Mouse (Mus musculus) 3T3-L1 (cell line): ENCODE results near the gene Col5a3.

Experiments used
- DNase-seq: peaks from one replicate; pipeline ENCODE4 v3.0.0-alpha.2; 2015; ENCODE audit warnings: low read depth, low spot score

The Col5a3 gene

DNA sequence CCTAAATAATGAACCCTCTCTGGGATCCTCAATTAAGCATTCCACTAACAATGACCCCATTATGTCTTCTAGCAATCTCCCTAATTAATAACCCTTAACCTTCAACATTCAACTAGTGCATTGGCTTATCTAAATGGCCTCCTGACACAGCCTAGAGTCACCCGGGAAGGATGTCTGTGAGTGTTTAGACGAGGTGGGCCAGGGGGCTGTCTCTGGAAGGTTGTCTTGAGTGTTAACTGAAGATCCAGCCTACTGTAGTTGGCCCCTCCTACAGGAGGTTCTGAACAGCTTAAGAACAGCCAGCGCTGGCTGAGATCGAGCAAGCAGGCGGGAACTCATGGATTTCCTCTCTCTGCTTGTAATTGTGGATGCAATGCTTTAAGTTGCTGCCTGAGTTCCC is 9.2 kb downstream of the Col5a3 start:
- no peak for DNase-seq

DNA sequence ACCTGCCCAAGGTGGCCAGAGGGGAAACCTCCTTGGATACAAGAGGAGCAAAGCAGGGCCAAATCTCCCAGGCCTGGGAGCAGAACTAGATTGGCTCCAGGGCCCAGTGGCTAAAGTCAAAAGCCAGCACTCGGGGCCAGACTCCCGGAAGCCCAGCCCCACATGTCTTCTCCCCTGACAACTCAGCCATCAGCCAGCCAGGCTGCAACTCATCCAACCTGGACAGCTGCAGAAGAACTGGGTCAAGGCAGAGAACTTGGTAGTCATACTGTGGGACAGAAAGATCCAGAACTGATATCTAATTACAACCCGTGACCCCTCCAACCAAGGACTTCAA is 9.7 kb downstream of the Col5a3 start:
- DNase-seq, result no peak

DNA sequence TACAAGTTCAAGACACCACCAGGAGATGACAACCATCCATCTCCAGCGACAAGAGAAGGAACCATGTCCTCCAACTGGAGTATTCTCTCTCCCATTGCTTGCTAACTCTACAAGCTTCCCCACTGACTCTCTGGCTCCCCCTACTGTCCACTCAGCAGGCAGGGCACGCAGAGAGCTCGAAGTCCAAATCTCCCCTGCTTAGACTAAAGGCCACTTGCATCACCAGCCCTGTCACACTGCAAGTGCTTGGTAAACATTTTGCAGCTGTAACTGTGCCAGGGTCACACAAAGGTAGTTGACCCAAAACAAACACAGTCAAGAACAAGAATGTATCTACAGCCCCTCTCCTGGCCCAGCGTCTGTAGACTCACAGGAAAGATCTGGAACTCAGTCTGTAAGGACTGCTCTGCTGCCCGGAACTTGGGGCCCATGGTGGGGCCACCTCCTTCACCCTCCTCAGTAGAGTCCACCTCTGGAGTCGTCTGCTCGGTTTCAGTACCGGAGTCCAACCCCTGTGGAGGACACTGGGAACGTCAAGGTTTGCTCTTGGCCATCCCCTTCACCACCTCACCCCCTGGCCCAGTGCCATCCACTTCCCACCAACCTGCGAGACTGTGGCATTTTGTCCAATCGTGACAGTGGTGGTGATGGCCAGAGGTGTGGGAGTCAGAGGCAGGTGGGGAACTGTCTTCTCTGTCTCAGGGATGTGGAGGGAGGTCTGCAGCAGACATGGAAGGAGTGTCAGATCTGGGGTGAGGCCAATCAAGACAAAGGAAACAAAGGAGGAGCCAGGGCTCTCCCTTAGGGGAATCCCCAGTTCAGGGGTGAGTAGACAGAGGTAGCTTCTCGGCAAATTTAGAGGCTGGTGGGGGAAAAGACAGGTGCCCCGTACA is 10.4 kb downstream of the Col5a3 start:
- DNase-seq, result peak; percentile 68

DNA sequence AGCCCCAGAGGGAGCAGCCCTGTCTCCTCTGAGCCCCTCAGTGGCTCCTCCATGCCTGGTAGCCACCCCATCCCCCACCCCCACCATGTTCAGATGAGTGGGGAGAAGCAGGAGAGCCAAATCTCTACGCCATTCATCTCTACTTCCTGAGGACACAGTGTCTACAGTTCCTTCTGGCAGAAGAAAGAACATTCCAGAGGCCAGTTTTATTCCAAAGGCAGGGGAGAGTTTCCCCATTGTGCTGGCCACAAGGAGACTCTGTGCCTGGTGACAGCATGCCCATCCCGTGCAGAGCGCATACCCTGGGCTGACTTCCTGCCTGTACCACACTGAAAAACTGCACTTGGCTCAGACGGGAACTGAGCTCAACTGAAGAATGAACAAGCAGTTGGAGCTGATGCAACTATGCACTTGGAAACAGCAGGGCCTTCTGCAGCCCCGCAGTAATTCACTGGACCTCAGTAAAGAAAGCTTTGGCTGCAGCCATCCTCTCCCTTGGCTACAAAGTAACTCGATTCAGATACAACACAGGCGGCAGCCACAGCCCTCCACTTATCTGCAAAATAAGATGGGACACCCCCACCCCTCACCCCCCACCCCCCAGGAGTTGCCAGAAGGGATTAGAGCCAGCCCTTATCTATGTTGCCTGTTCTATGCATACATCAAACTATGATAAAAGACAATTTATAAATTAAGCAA is 20.6 kb downstream of the Col5a3 start:
- DNase-seq, result peak; percentile 71

DNA sequence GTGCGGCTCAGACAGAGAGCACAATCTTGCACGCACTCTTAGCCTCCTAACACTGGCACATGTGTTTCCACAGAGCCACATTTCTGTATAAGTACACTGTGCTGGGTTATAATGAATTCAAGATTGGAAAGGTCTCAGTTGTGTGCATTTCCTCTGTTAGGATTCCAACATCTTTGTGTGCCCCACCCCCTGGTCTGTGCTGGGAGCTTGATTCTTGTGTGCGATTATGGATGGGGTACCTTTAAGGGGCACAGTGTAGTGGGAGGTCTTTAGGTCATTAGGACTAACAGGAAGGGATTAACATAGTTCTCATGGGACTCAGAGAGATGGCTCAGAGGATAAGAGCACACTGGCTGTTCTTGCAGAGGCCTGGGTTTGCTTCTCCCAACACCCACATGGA is 24.5 kb downstream of the Col5a3 start:
- no peak for DNase-seq

DNA sequence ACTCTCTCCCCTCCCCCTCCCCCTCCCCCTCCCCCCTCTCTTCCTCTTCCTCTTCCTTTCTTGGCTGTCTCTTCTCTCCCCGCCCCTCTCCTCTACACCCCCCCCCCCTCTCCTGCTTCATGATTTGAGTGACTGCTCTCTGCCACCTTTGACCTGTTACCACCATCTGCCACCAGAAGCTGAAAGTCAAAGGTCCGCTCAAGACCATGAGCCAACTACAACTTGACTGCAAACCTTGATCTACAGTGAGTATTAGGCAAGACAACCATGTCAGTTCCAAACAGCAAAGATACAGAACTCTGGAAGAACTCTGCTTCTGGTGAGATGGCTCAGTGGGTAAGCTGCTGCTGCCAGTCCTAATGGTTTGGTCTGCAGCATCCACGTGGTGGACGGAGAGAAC is 25.2 kb downstream of the Col5a3 start:
- no peak for DNase-seq

DNA sequence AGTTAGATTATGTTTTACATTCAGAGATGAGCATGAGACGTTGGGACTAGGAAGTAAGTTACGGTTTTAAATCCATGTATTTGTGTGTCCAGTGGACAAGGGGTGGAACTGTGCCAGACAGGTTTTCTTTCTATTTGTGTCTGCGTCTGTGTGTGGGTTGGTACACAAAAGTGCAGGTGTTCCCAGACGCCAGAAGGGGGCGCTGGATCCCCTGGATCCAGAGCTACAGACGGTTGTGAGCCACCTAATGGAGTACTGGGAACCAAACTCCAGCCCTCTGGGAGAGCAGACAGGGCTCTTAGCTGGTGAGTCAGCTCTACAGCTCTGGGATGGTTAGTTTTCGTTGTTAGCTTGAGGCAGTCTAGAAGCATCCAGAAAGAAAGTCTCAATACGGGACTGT is 26.9 kb downstream of the Col5a3 start:
- no peak for DNase-seq

DNA sequence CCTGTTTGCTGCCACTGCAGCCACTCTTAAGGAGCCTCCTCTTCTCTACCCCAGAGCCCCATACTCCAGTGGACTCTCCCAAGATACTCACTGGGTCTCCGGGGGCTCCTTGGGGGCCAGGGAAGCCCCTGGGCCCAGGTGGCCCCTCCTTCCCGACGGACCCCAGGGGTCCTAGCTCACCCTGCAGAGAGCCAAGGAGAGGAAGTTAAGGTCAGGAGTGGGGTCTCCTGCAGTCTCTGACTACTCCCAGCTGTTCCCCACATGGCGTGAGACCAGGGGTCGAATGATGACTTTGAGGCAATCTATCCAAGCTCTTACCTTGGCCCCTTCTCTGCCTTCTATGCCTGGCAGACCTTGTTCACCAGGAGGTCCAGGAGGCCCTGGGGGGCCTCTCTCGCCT is 29.8 kb downstream of the Col5a3 start:
- no peak for DNase-seq

DNA sequence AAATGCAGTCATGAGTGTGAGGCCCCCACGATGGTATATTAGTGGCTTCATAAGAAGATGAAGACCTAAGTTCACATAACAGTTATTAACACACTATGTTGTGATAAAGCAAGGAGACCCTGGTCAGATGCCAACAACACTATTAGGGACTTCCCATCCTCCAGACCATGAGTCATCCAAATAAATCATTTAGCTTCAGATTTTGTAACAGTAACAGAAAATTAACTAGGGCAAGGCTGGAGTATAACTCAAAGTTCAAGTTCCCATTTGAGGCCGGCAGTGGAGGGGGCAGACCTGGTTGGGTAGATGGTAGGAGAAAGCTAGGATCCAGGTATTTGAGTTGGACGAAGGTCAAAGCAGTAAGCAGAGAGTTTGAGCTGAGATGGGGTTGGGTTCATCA is 33.6 kb downstream of the Col5a3 start:
- peak; percentile 79 for DNase-seq

DNA sequence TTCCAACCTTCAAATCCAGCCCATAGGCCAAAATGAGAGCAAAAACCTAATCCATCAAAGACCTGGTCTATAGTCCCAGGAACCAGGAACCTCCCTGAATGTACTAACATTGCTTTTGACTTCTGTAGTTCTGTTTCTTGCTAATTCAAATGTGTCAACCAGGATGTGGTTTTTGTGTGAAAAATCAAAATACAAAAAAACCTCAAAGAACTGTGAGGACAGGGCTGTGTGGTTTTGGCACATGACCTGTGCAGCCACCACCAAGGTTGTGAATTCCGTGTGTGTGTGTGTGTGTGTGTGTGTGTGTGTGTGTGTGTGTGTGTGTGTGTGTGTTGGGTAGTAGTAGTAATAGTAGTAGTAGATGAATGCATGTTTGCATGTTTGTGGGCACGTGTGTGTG is 49.6 kb downstream of the Col5a3 start:
- DNase-seq, result peak; percentile 32

DNA sequence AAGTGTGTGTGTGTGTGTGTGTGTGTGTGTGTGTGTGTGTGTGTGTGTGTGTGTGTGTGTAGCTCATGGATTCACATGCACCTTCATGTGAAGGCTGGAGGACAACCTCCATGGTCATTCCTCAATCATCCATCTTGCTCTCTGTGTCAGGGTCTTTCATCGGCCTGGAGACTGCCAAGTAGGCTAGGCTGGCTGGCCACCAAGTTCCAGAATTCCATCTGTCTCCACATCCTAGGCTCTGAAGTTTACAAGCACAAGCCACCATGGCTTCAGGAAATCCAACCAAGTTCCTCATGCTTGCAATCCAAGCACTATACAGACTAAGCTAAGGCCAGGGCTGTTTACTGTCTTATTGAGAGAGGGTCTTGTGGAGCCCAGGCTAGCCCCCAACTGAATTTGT is 51.8 kb downstream of the Col5a3 start:
- peak; percentile 39 for DNase-seq

DNA sequence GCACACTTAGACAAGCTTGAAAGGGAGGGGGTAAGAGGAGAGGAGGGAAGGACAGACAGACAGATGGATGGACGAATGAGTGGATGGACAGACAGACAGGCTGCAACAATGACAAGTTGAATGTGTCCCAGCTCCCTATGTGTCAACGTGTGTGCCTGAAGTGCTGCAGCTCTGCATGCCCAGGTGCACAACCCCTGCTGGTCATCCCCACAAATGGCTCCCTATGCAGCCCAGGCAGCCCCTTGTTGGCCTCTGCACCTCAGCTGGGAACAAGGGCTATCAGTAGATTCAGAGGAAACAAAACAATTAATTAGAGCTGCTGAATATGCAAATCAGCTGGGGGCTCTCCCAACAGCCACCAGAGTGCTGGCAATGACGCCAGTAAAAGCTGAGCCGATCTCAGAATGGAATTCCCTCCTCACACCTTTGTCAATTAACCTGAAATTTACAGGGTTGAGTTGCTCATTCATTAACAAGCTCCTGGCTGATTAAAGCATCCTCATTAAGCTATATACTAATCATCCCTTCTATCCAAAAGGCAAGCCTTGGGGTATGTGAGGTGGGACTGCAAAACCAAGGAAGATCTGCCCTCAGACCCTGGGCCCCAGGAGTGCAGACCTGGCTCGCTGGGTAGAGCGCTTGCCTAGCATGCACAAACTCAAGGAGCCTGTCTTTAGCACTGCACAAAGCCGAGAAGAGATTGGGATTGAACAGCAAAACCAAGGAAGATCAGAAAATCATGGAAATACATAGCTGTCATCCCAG is 52.5 kb downstream of the Col5a3 start:
- DNase-seq, result no peak

DNA sequence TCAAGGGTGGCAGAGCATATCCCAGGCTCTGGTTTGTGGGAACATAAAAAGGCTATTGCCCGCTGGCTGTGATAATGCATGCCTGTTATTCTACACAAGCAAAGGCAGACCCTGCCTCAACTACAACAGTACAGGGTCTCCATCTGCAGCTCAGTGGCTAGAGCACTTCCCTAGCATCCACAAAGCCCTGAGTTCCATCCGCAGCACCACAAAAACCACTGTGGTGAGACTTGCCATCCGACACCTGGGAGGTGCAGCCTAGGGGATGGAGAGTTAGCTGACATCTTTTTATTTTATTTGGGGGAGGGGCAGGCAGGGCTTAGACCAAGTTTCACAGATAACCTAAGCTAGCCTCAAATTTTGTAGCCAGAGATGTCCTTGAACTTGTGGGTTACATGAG is 53.5 kb downstream of the Col5a3 start:
- no peak for DNase-seq

DNA sequence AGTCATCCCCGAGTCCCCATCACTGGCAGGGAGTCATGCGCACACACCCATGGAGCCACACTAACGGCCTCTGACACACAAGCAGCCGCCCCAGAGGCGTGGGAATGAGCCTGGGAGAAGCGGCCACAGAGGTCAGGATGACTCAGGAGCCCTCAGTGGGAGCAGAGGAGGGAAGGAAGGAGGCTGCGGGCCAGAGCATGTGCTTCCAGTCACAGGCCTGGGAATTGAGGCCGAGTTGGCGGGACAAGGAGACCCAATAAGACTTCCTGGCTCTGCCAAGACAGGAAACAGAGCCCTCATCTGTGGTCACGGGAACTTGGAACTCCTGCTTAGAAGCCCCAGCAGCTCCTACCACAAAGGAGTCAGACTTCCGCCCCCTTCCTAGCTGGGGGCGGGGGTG is 54.1 kb downstream of the Col5a3 start:
- DNase-seq, result peak; percentile 97

DNA sequence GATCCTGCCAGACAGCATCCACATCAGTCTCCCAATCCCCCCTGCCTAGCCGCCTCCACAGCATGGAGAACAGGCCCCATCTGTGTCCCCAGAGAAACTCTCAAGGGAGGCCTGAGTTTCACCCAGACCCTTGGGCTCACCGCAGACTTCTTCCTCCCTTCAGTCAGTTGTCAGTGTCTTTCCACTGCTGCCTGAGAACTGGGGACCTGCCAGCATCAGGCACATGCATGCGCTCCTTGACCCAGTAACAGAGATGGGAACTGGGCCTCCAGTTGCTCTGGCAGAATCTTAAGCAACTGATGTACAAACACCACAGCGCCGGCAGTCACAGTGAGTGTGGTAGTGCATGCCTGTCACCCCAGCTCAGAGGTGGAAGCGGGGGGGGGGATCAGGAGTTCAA is 56.0 kb downstream of the Col5a3 start:
- no peak for DNase-seq

DNA sequence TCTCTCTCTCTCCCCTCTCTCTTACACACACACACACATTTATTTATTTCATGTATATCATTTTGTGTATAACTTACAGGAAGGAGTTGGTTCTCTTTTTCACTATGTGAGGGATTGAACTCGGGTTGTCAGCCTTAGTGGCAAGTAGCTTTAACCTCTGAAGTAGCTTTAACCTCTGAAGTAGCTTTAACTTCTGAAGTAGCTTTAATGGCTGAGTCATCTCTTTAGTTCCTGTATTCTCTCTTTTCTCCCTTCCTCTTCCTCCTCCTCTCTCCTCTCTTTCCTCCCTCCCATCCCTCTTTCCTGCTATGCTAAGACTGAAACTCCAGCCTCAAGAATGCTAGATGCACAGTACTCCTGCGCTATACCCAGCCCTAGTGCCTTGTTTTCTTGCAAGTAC is 56.6 kb downstream of the Col5a3 start:
- DNase-seq, result no peak

DNA sequence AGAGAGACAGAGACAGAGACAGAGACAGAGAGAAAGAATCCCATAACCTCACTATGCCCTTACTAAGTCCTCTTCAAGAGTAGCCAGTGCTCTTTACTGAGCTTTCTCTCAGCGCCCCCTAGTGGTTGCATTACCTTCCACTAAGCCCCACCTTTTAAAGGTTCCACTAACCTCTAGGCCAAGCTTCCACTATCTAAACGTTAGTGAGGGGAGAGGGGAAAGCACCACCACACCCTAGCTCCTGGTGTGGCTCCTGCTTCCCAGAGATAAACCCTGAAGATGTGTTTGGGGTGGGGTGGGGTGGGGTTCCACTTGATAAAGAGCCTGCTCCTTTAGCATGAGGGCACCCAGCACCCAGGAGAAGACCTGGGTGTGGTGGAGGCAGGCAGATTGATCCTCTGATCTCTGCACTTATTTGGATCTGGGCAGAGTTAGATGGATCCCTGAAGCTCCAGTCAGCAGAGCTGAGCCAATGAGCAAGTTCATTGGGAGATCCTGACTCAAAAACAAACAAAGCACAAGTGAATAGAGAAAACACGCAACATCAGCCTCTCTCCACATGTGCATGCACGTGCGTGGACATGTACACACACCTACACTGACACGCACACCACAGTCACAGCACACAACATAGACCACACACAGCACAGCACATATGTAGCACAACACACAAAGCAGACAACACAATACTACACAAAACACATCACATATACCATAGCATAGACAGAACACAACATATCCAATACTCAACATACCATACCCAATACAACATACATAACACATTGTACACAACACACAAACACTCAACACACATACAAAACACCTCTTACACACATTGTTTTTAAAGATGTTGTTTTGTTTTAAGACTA is 57.5 kb downstream of the Col5a3 start:
- DNase-seq, result peak; percentile 74

DNA sequence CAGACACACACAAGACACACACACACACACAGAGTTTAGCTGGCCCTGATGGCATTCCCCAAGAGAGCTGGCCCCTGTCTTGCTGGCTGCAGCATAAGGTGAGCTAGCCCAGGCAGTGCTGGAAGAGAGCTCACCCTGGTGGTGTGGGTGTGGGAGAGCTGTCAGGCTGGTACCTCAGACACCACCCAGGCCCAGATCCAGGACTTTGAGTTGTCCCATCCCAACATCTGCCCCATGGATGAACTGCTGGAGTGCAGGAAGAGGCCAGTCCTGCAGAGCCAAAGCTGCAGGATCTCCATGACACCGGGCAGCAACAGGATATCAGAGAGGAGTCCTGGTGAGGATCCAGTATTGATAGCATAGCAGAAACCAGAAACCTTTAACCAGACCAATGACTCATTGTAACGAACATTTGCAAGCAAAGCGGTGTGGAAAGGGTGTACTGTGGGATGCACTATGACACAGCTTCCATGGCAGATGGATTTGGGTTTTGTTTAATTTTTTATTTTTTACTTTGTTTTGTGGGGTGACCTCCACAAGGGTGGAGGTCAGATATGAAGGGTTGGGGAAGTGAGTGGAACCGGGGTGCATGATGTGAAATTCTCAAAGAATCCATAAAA is 58.7 kb downstream of the Col5a3 start:
- peak; percentile 33 for DNase-seq

DNA sequence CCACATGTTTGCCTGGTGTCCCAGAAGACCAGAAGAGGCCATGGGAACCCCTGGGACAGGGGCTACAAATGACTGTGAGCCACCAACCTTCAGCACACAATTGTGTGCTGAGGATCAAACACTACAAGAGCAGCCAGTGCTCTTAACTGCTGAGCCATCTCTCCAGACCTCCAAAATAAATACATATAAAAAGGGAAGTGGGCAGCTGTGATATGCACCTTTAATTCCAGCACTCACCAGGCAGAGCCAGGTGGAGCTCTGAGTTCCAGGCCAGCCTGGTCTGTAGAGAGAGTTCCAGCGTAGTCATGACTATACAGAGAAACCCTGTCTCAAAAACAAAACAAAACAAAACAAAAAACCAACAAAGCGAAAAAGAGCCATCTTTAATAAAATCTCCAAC is 60.5 kb downstream of the Col5a3 start:
- no peak for DNase-seq

DNA sequence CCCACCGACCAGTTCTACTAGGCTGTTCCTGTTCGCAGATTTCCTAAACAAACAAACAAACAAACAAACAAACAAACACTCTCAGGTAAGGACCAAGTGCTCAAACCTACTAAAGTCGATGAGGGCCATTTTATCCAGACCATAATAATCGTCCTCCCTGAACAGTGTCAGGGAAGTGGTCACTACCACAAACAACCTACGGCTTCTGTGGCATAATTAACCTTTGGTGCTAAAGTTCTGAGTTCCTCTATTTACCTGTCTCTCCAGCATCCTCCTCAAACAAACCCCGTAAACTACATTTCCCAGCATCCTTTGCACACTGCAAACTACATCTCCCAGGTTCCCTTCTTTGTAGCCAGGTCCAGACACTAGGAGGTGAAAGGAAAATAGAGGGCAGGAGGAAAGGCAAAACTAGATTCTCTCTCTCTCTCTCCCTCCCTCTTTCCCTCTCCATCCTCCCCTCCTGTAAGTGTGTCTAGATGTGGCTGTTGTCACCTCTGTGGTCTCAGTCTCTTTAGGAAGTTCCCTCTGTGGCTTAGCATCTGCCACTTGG is 63.3 kb downstream of the Col5a3 start:
- peak; percentile 40 for DNase-seq

DNA sequence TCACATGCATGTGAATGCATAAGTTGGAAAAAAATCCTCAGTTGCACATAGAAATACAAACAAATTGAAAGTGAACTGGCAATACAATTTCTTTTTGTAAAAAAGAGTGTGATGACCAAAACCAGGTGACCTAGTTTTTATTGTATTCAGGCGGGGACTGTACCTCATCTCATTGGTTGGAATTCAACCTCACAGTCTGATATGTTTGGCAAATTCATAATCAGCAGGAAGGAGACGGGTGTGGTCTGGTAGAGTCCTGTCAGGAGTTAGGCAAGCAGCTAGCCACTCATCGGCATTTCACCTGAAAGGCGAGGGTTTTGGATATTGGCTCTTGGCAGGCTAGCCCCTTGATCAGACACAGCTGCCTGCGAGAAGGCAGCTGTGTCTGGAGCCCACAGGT is 65.7 kb downstream of the Col5a3 start:
- DNase-seq, result no peak
